Mouse (Mus musculus) gastrocnemius, postnatal 36 days (tissue): Measurements from ENCODE around the gene Nudt14. TPM values are rescaled to one million over a fixed set of nuclear protein-coding genes. Genes with fewer than 3 reads are reported as not detected.

Experiments
- DNase-seq, 2 experiments: peaks; one replicate each; pipeline ENCODE4 v3.0.0; 2022
- intact Hi-C: fragments of 180-260 bp; cut with DNase I; formaldehyde crosslinking; loops from one replicate; pipeline ENCODE4 v1.15.1; 2025
- total RNA-seq, 2 experiments: library from RNA; stranded (reverse); gene quantifications; 2 replicates each; pipeline ENCODE4 v1.2.3; 2021

Nudt14 gene
- total RNA-seq, 2 experiments from 2014 or later, result 7.5 to 8.2 TPM

DNA sequence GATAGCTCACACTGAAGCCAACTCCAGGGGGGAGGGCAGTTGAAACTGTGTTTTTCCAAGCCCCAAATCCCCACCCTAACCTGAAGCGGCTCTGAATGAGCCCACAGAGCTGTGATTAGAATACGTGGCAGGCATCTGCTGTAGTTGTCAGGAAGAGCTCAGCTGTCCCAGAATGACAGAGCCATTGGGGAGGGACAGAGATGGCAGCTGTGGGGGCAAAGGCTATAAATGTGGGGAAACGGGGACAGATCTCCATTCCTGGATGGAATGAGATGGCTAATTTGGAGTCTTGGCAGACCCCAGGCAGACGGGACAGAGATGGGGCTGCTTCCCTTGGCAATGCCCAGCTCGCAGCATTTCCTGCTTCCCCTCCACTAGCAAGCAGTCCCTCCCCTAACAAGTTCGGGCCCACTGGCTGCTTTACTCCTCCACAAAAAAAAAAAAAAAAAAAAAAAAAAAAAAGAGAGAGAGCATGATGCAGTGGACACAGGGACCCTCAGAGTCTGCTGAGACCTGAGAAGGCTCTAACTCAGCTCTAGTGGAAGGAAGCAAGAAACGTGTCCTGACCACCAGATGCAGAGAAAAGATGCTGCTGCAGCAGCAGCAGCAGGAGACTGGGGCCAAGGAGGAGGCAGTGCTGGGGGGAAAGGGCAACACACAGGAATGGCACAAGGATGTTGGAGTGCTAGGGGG is 9.4 kb upstream of the Nudt14 start:
- DNase-seq, result no peak

DNA sequence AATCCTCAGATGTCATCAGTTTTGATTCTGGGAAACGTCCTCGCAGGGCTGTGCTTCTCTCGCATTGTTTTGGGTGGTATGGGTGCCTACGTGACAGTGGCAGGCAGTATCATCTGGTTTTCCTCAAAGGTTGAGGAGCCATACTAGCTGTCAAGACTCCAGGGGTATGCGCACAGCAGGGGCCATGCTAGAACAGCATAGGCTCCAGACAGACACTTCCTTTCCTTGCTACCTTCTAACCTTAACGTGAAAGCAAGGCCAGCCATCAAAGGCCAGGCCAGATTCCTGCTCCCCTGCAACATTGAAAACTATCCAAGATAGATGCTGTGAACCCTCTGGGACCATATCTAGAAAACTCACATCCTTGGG is 8.8 kb upstream of the Nudt14 start:
- DNase-seq, result no peak
- intact Hi-C loops, result no loop called here

More for the DNA sequence above, 9.4 kb upstream of the Nudt14 start:
- intact Hi-C loops, result no loop called here

DNA sequence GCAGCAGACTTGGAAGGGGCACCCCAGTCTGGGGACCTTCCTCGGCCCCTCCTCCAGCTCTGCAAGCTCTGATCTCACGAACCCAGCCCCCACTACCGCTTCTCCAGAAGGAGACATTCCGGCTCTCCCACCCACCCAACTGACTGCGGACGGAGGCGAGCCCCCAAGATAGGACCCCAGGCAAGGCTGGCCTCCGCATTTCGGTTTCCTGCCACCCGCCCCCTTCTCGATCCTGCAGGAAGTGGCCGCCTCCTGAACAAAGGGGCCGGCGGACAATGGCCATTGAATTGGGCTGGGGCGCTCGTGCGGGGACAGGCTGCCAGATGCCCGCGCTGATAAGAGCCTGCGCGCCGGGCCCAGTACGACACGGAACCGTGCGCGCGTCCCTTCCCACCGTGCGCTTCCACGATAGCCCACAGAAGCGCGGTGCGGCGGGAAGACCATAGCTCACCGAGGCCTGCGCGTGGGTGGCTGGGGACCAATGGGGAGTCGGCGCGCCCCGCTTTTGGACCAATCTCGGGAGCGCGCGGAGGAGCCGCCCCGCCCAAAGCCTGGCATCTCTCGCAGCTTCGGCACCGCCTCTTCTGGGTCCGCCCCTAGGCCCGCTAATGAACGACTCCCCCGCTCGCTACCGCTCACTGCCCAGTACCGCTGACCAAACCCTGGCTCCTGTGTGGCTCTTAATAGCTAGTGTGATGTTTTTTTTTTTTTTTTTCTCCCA is 8.3 kb upstream of the Nudt14 start:
- intact Hi-C loops, result no loop called here
- peak; percentile 76 to 82 for DNase-seq

DNA sequence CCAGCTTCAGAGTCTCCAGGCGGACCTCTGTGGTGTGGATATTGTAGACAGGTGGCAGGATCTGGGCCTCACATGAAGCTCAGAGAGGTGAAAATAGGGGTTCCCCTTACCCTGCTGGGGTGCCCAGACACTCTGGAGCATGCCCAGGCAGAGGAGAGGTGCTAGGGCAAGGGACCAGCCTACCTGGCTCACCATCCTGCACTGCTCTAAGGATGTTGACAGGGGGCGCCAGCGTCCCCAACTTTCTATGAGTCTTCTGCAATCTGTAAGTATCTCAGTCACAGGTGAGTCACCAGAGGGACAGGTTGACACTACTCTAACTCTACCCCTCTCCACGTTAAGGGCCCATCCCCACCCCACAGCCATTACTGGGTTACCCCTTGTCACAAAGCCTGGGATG is 5.4 kb upstream of the Nudt14 start:
- intact Hi-C loops, result loop anchor here (5.0 kb wide), 1 partner anchor 70 kb away; no protein-coding TSS in a partner anchor

DNA sequence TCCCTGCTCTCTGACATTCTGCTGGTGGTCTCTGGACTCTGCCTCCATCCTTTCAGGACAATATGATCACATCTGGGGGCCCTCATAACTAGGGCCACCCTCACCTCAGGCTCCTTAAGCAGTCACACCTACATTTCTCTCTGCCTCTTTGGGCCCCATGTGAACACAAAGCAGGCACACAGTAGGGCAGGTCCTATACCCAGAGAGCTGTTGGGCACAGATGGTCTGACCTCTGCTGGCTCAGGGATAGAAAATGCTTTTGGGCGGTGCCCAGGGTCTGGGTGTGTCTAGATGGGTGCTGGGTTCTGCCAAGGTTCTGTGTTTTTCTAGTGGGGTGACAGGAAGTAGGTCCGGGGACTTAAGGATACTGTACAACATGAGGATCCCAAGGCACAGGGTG is 1.7 kb upstream of the Nudt14 start:
- intact Hi-C loops, result no loop called here
- DNase-seq, result no peak

More for the DNA sequence above, 5.4 kb upstream of the Nudt14 start:
- DNase-seq, result no peak

DNA sequence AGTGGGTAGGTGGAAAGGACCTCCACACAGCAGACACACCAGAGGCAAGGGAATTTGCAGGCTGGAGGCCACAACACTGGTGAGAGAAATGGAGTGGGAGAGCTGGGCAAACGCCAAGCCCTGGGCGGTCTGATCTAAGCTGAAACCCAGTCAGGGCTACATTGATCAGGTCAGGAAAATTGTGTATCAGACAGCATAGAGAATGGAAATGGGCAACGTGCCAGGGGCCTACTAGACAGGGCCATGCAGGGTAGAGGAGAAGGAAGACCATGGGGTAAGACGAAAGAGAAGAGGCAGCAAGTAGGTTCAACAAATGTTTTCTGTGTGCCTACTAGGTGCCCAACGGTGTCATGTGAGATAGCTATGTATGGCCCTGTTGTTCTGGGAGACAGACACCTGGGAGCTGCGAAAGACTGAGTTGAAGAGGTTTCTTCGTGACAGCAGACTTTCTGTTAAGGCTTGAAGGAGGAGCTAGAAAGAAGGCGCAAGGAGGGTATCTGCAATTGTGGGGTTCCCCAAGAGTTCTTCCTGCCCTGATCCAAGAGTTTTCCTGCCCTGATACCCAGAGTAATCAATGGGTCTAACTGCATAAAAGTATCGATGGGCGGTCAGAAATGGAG is 658 bp downstream of the Nudt14 start:
- no peak for DNase-seq
- intact Hi-C loops, result no loop called here

DNA sequence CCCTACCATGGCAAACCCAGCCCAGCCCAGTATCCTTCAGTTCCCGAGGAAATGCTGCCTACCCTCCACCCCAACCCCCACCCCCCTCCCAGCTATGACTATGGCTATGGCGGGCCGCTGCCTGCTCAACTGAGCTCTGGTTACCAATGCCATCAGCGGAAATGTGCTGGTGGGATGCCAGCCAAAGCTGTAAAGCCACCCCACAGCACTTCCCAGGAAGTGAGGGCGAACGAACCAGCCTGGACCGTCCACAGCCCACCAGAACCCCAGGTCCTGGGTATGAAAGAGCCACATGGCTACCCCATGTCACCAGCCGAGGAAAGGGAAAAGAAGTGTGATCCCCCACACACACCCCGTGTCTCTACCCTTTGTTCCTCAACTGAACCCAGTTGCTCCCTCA is 1.2 kb downstream of the Nudt14 start:
- no peak for DNase-seq
- intact Hi-C loops, result no loop called here

DNA sequence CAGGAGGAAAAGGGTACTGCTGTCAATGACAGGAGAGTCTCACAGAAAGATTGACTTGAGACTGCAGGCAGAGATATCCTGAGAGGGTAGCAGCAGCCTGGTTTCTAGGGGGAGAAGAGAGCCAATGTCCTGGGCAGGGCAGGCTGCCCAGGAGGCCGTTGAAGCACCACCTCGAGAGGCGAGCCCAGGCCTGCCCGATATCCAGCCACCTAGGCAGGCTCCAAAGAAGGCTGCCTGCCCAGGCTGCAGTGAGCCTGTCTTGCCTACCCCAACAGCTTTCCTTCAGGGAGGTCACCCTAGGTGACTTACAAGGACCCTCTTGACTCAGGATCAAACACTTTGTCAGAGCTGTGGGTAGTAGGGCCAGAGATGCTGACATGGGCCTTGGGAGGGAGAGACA is 1.7 kb downstream of the Nudt14 start:
- intact Hi-C loops, result no loop called here
- DNase-seq, result no peak

DNA sequence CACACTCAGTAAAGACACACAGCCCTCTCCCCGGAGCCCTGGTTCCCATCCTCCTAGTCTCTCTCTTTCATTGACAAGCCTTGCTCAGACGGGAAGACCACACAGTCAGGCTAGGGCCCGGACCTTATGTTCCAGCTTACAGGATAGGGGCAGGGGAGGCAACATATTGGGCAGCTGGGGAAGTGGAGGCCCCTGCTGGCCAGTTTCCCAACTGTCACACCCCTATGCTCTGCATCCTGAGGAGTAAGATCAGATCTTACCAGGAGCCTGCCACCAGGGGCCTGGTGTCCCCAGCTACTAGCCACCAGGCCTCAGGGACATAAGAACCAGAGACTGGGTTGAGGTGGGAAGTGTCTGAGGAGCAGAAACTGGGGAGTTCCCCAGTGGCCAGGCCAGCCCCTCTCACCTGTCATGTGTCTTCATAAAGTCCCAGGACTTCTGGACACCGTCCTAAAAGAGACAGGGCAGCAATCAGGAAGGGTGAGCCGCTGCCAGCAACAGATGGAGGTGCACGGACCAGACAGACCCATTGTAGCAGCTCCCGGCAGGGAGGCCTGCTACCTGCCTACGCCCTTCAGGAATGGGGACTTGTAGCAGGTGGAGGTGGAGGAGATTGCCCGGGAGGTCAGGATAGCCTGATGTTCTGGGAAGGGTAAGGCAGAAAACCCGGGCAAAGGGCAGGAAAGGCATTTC is 2.9 kb downstream of the Nudt14 start:
- no peak for DNase-seq
- intact Hi-C loops, result no loop called here

DNA sequence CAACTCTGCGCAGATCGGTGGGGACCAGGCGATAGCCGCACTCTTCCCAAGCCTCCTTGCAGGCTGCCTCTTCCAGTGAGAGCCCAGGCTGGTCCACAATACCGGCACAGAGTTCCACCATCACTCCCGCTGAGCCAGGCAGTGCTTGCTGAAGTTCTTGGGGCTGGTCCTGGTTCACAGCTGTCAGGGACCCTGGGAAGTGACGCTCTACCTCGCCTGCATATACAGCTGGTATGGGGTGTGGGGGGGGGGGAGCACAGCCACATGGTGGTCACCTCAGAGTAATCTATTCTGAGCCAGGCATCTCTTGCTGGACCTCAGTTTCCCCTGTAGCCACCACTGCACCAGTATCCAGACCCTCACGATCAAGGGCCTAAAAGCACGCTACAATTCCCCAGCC is 3.6 kb downstream of the Nudt14 start:
- intact Hi-C loops, result no loop called here
- DNase-seq, result no peak

DNA sequence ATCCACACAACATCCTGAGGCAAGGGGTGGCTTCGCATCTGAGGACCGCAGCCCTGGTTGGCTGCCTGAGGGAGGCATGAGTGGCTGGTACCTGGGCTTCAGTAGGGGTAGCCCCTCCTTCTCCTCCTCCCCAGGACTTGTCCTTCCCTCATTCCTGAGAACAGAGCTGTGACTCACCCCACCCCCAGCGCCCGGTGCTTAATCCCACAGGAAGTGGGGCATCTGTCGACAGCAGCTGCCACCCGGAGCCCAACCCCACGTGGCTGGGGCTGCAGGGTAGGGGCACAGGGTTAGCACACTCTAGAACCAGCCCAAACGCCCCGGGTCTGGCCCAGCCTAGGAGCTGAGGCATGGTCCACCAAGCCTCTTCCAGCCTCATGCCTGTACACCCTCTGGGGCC is 4.0 kb downstream of the Nudt14 start:
- intact Hi-C loops, result no loop called here
- DNase-seq, result no peak

DNA sequence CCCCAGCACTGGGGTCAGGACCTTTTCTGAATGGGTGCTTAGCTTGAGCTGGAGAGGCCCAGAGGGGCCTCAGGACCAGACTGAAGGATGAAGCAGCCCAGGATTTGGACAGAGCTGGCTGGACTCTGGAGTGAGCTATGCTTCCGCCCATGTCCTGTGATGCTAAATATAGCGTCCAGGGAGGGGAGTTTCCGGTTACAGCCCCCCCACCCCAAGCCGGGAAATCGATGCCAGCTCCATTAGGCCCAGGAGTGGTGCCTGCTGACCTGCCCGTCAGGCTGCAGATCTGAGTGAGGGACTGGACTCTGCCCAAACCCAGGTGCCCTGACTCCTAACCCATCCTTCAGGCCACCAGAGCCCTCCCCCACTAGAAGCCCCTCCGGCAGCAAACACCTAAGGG is 9.3 kb downstream of the Nudt14 start:
- peak in 1 of 2 experiments; percentile 51 for DNase-seq
- intact Hi-C loops, result no loop called here

DNA sequence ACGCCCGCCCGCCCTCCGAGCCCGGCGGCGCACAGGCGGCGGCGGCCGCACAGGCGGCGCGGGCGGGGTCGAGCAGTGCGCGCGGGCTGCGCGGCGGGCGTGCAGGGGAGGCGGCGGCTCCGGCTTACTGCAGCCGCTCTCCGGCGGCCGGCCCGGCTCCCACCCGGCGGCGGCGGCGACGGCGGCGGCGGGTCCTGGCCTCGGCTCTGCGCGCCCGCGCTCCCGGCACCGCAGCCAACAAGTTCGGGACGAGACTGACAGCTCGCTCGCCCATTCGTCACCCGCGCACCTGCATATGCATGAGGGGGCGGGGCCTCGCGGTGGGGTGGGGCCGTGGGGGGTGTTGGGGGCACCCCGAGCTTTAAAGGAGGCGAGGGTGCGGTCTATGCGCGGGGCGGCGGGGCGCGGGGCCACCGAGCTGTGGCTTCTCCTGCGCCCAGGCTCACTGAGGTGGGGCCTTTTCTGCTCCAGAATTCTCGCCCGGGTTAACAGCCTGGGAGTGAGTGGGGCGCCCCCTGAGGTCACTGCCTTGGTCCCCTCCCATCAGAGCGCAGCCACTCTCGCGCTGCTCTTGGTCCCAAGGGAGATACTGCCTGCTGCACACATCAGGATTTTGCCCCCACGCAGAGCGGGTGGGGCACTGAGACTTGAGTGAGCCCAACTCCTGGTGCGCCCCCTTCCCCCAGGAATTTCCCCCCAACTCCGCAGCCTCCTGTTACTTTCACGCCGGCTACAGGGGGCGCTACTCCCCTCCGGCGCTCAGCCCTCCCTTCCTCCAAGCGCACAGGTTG is 12.2 kb downstream of the Nudt14 start, which contains the start of gene Jag2:
Gene Jag2, minus strand, starts transcription at position 215 of the 791 bp plus-strand sequence.
- peak; percentile 62 to 73 for DNase-seq
- intact Hi-C loops, result loop anchor here (2.0 kb wide), 1 partner anchor 53 kb away; no protein-coding TSS in a partner anchor

DNA sequence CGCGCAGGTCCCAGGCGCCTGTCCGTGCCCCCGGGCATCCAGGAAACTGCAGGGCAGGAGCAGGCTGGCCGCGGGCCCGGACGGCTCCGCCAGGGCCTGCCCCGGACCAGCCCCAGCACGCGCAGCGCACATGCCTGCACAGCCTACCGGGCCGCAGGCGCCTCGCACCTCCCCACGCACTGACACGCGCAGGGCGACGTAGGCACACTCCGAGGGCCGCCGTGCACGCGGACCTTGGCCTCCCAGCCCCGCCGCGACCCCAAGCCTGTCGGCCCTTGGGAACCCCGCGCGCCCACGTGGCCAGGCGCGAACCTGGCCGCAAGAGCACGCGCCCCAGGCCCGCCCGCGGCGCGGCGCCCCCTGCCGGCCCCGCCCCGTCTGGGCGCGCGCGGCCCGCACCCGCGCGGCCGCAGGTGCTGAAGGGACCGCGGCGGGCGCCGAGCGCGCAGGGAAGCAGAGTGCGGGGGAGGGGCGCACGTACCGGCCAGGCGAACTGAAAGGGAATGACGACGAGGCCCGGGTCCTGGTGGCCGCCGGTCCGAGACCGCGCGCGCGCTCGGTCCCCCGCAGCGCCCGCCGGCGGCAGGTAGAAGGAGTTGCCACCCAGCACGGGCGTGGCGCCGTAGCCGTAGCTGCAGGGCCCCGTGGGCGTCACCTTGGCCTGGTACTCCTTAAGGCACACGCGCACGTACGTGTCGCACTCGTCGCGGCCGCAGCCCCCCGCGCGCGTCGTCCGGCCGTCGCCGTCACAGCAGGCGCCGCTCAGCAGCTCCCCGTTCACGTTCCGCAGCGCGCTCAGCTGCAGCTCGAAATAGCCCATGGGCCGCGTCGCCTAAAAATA is 13.3 kb downstream of the Nudt14 start:
- no peak for DNase-seq
- intact Hi-C loops, result loop anchor here (2.0 kb wide), 1 partner anchor 52 kb away; no protein-coding TSS in a partner anchor

DNA sequence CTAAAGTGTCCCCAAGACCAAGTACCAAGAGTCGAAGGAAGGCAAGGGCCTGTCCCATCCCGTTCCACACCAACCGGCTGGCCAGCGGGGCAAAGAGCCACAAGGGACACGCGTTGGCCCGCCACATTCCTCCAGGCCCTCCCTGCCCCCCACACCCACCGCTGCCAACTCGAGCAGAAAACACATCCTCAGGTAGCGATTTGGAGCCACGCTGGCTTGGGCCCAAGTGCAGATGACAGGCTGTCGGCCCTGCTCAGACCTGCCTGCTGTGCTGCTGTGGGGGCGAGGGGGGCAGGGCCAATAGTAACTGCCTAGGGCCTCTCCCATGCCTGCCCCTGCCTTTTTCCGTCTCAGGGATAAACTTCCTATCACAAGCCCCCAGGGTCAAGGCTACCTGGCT is 14.7 kb downstream of the Nudt14 start:
- intact Hi-C loops, result no loop called here
- no peak for DNase-seq

DNA sequence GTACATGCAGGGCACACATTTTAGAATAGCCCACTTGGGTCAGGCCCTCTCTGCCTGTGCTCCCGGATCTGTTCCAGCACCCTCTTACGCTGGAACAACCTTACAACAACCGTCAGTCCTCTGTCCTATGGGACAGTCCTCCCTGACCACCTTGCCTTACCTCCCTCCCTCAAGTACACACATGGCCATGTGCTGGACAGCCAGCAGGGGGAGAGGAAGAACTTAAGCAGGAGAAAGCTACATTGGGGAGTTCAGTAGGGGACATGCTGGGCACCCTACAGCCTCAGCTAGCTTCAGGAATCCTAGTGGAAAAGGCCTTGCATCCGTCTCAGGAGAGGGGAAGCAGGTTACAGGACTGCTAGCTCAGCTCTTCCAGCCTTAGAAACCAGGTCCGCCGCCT is 16.0 kb downstream of the Nudt14 start:
- intact Hi-C loops, result no loop called here
- DNase-seq, result no peak

DNA sequence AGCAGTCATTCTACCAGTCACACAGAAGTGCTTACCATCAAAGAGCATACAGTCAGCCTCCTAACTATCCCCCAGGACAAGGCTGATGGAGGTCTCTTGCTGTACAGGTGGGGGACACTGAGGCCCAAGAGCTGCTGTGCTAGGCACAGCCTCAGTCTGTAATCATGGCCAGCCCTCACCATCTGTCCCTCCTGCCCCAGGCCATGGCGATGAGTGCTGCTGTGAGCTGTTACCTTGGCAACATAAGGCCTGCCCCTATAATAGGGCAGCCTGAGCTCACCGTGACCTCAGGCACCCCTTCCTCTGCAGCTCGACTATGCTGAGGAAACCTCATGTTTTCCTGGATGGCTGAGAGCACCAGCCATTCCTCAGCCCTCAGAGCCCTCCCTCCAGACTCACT is 19.4 kb downstream of the Nudt14 start:
- intact Hi-C loops, result no loop called here
- DNase-seq, result no peak

DNA sequence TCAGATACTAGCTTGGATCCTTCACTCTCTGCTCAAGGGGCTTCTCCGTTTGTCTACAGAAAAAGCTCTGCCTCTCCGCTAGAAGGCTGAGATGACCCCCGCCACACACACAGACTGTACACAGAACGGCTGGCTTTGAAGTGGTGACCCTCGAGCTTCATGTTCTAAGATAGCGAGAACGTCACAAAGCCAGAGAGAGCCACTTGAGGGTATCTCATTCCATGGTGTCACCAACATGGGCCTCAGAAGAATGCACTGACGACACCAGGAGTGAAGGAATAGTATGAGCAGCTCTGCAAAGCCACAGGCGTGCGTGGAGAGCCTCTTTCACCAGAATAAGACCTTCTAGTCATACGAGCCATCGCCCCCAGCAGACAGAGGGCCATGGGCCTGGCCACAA is 20.4 kb downstream of the Nudt14 start:
- intact Hi-C loops, result no loop called here

DNA sequence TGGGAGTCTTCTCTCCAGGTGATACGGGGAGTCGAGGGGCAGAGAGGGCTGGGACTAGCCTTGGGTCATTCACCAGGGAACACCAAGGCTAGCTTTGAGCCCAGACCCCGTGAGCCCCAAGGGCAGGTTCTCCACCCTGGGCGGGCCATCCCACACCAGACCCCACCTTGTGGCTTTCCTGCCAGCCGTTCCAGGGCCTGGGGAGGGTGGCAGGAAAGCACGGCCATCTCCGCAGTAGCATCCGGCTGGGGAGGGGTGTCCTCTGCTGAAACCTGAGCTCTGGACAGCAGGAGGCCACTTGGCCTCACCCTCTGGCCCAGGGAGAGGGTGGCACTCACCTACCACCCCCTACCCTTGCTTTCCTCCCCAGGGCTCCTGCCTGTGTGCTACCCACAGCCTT is 24.0 kb downstream of the Nudt14 start:
- intact Hi-C loops, result no loop called here

More for the DNA sequence above, 20.4 kb downstream of the Nudt14 start:
- no peak for DNase-seq

More for the DNA sequence above, 24.0 kb downstream of the Nudt14 start:
- DNase-seq, result no peak
